Mouse (Mus musculus): ENCODE data around the gene Tnxb. TPM values are rescaled to one million over a fixed set of nuclear protein-coding genes. Genes with fewer than 3 reads are reported as not detected.
"Not testable (repeated sequence)": the region's sequence is repeated elsewhere in the genome, so short reads cannot be mapped to it uniquely, and the experiment has no call there.

Tnxb gene
- total RNA-seq, 2 experiments from 2014 or later: 30.7 to 41.6 TPM

- peak; percentile 39 for DNase-seq
- peak; percentile 29; the same call in 1 of the 2 replicates for TF ChIP-seq CTCF (IDR thresholded peaks at IDR 0.05)
- H3K4me3 ChIP-seq: peak overlapping the region; percentile 50; the same call in 1 of the 2 replicates
- H3K27ac ChIP-seq: peak overlapping the region; percentile 82
- intact Hi-C loops (cut with DNase I): no loop called here
These were observed 11.7 kb downstream of the Tnxb start for GRCm38 (mm10) chr17:34681881-34682536.

GRCm38 (mm10) chr17:34683179-34683578, 12.8 kb downstream of the Tnxb start:
- Histone ChIP-seq H3K27ac (peak overlapping the region; percentile 84), H3K4me3 (peak overlapping the region; percentile 35)
- peak; percentile 31 for DNase-seq
- no peak for TF ChIP-seq CTCF (IDR thresholded peaks at IDR 0.05)
- intact Hi-C loops (cut with DNase I): no loop called here

GRCm38 (mm10) chr17:34683686-34684220, 13.4 kb downstream of the Tnxb start:
- Histone ChIP-seq H3K4me3 (peak overlapping the region; percentile 35), H3K27ac (peak overlapping the region; percentile 84)
- peak; percentile 26 for DNase-seq
- intact Hi-C loops (cut with DNase I): no loop called here
- no peak for TF ChIP-seq CTCF (IDR thresholded peaks at IDR 0.05)

GRCm38 (mm10) chr17:34684253-34684893, 14.0 kb downstream of the Tnxb start:
- H3K27ac ChIP-seq: peak overlapping the region; percentile 84
- H3K4me3 ChIP-seq: peak overlapping the region; percentile 35
- DNase-seq: peak; percentile 68
- no peak for TF ChIP-seq CTCF (IDR thresholded peaks at IDR 0.05)
- intact Hi-C loops (cut with DNase I): no loop called here

GRCm38 (mm10) chr17:34685120-34686110, 15.1 kb downstream of the Tnxb start:
- intact Hi-C loops (cut with DNase I): no loop called here
- peak overlapping the region; percentile 9 for H3K4me3 ChIP-seq
- no peak for TF ChIP-seq CTCF (IDR thresholded peaks at IDR 0.05)
- DNase-seq: peak; percentile 83
- H3K27ac ChIP-seq: peak overlapping the region; percentile 84

GRCm38 (mm10) chr17:34688889-34689288, 18.6 kb downstream of the Tnxb start:
- Histone ChIP-seq H3K4me3 (no peak overlapping the region), H3K27ac (no peak overlapping the region)
- no peak for DNase-seq
- no peak for TF ChIP-seq CTCF (IDR thresholded peaks at IDR 0.05)
- intact Hi-C loops (cut with DNase I): no loop called here

GRCm38 (mm10) chr17:34690458-34690857, 20.1 kb downstream of the Tnxb start:
- intact Hi-C loops (cut with DNase I): no loop called here
- no peak overlapping the region for H3K4me3 ChIP-seq
- peak overlapping the region; percentile 46; the same call in 1 of the 2 replicates for H3K27ac ChIP-seq
- peak; percentile 73 for DNase-seq
- no peak for TF ChIP-seq CTCF (IDR thresholded peaks at IDR 0.05)

GRCm38 (mm10) chr17:34692906-34693305, 22.6 kb downstream of the Tnxb start:
- intact Hi-C loops (cut with DNase I): no loop called here
- Histone ChIP-seq H3K4me3 (no peak overlapping the region), H3K27ac (peak overlapping the region; percentile 53)
- TF ChIP-seq CTCF (IDR thresholded peaks at IDR 0.05): no peak
- peak; percentile 93 for DNase-seq

GRCm38 (mm10) chr17:34699575-34700408, 29.5 kb downstream of the Tnxb start:
- Histone ChIP-seq H3K27ac (peak overlapping the region; percentile 63), H3K4me3 (no peak overlapping the region)
- no peak for TF ChIP-seq CTCF (IDR thresholded peaks at IDR 0.05)
- DNase-seq: no peak
- intact Hi-C loops (cut with DNase I): no loop called here

GRCm38 (mm10) chr17:34700671-34701071, 30.3 kb downstream of the Tnxb start:
- Histone ChIP-seq H3K27ac (peak overlapping the region; percentile 63), H3K4me3 (no peak overlapping the region)
- intact Hi-C loops (cut with DNase I): no loop called here
- TF ChIP-seq CTCF (IDR thresholded peaks at IDR 0.05): no peak
- DNase-seq: peak; percentile 56

- H3K27ac ChIP-seq; intact Hi-C loops (cut with DNase I); H3K4me3 ChIP-seq; DNase-seq: not testable (repeated sequence)
These were observed 36.1 kb downstream of the Tnxb start for GRCm38 (mm10) chr17:34706476-34706875.

Measured in gastrocnemius, adult 2 months (tissue).